Mouse (Mus musculus): ENCODE measurements around the gene Clnk. TPM values are rescaled to one million over a fixed set of nuclear protein-coding genes. Genes with fewer than 3 reads are reported as not detected.

Gene Clnk
- polyA plus RNA-seq, 1 experiment from 2014 or later = 0.32 TPM

GRCm38 (mm10) chr5:38786126-38786525 is 90.5 kb downstream of the Clnk start:
- ATAC-seq (ENCODE audit: insufficient read depth, low FRiP score) = no peak
- no peak overlapping the region for H3K4me3 ChIP-seq (replicated peaks; ENCODE audit: low read length)
- no peak overlapping the region for H3K4me2 ChIP-seq (ENCODE audit: low read depth, low read length)
- H3K9ac ChIP-seq (ENCODE audit: low read length) = no peak overlapping the region
- 83% methylated on average over 15 of the region's 15 CpGs for WGBS
- no peaks in the 10 kb centered on the region for H3K9me3 ChIP-seq (replicated peaks; ENCODE audit: control insufficient read depth, low read length)
- no peaks in the 10 kb centered on the region for H3K36me3 ChIP-seq (ENCODE audit: control insufficient read depth, insufficient read depth, low read length)
- H3K4me1 ChIP-seq (ENCODE audit: control insufficient read depth, insufficient read depth, low read length) = no peaks in the 10 kb centered on the region
- no peaks in the 10 kb centered on the region for H3K27me3 ChIP-seq (ENCODE audit: control insufficient read depth, insufficient read depth, low read length)
- H3K27ac ChIP-seq (ENCODE audit: low read length) = no peak overlapping the region

GRCm38 (mm10) chr5:38785686-38786085 is 90.9 kb downstream of the Clnk start:
- no peaks in the 10 kb centered on the region for H3K9me3 ChIP-seq (replicated peaks; ENCODE audit: control insufficient read depth, low read length)
- 87% methylated on average over 8 of the region's 8 CpGs for WGBS
- no peak overlapping the region for H3K27ac ChIP-seq (ENCODE audit: low read length)
- H3K27me3 ChIP-seq (ENCODE audit: control insufficient read depth, insufficient read depth, low read length) = no peaks in the 10 kb centered on the region
- H3K9ac ChIP-seq (ENCODE audit: low read length) = no peak overlapping the region
- ATAC-seq (ENCODE audit: insufficient read depth, low FRiP score) = no peak
- no peak overlapping the region for H3K4me3 ChIP-seq (replicated peaks; ENCODE audit: low read length)
- H3K36me3 ChIP-seq (ENCODE audit: control insufficient read depth, insufficient read depth, low read length) = no peaks in the 10 kb centered on the region
- H3K4me1 ChIP-seq (ENCODE audit: control insufficient read depth, insufficient read depth, low read length) = no peaks in the 10 kb centered on the region
- no peak overlapping the region for H3K4me2 ChIP-seq (ENCODE audit: low read depth, low read length)

- no peaks in the 10 kb centered on the region for H3K4me1 ChIP-seq (ENCODE audit: control insufficient read depth, insufficient read depth, low read length)
- no peak overlapping the region for H3K27ac ChIP-seq (ENCODE audit: low read length)
- ATAC-seq (ENCODE audit: insufficient read depth, low FRiP score) = no peak
- 19% methylated on average over 4 of the region's 4 CpGs for WGBS
- no peak overlapping the region for H3K4me3 ChIP-seq (replicated peaks; ENCODE audit: low read length)
- no peak overlapping the region for H3K9ac ChIP-seq (ENCODE audit: low read length)
- no peaks in the 10 kb centered on the region for H3K27me3 ChIP-seq (ENCODE audit: control insufficient read depth, insufficient read depth, low read length)
- H3K36me3 ChIP-seq (ENCODE audit: control insufficient read depth, insufficient read depth, low read length) = no peaks in the 10 kb centered on the region
- H3K9me3 ChIP-seq (replicated peaks; ENCODE audit: control insufficient read depth, low read length) = no peaks in the 10 kb centered on the region
- no peak overlapping the region for H3K4me2 ChIP-seq (ENCODE audit: low read depth, low read length)
Observed at GRCm38 (mm10) chr5:38781813-38782212, 94.8 kb downstream of the Clnk start.

- ATAC-seq (ENCODE audit: insufficient read depth, low FRiP score) = peak; percentile 11; the same call in 1 of the 2 replicates
- Histone ChIP-seq H3K27me3 (ENCODE audit: control insufficient read depth, insufficient read depth, low read length) (no peaks in the 10 kb centered on the region), H3K4me1 (ENCODE audit: control insufficient read depth, insufficient read depth, low read length) (no peaks in the 10 kb centered on the region), H3K27ac (ENCODE audit: low read length) (no peak overlapping the region), H3K4me3 (replicated peaks; ENCODE audit: low read length) (no peak overlapping the region), H3K9ac (ENCODE audit: low read length) (no peak overlapping the region), H3K9me3 (replicated peaks; ENCODE audit: control insufficient read depth, low read length) (no peaks in the 10 kb centered on the region), H3K36me3 (ENCODE audit: control insufficient read depth, insufficient read depth, low read length) (no peaks in the 10 kb centered on the region), H3K4me2 (ENCODE audit: low read depth, low read length) (no peak overlapping the region)
- WGBS = 39% methylated on average over 8 of the region's 8 CpGs
Observed at GRCm38 (mm10) chr5:38780631-38781030, 96.0 kb downstream of the Clnk start.

- no peak for ATAC-seq (ENCODE audit: insufficient read depth, low FRiP score)
Observed at GRCm38 (mm10) chr5:38780045-38780444, 96.6 kb downstream of the Clnk start.

GRCm38 (mm10) chr5:38775500-38775899 is 101.1 kb downstream of the Clnk start:
- no peaks in the 10 kb centered on the region for H3K36me3 ChIP-seq (ENCODE audit: control insufficient read depth, insufficient read depth, low read length)
- H3K27ac ChIP-seq (ENCODE audit: low read length) = no peak overlapping the region
- no peak for ATAC-seq (ENCODE audit: insufficient read depth, low FRiP score)
- no peak overlapping the region for H3K4me2 ChIP-seq (ENCODE audit: low read depth, low read length)
- H3K9me3 ChIP-seq (replicated peaks; ENCODE audit: control insufficient read depth, low read length) = no peaks in the 10 kb centered on the region
- H3K4me3 ChIP-seq (replicated peaks; ENCODE audit: low read length) = no peak overlapping the region
- no peak overlapping the region for H3K9ac ChIP-seq (ENCODE audit: low read length)
- H3K27me3 ChIP-seq (ENCODE audit: control insufficient read depth, insufficient read depth, low read length) = no peaks in the 10 kb centered on the region
- H3K4me1 ChIP-seq (ENCODE audit: control insufficient read depth, insufficient read depth, low read length) = no peaks in the 10 kb centered on the region
- whole genome bisulfite sequencing = 67% methylated on average over 10 of the region's 10 CpGs

More at GRCm38 (mm10) chr5:38780045-38780444, 96.6 kb downstream of the Clnk start:
- no peak overlapping the region for H3K27ac ChIP-seq (ENCODE audit: low read length)
- H3K4me3 ChIP-seq (replicated peaks; ENCODE audit: low read length) = no peak overlapping the region
- H3K9ac ChIP-seq (ENCODE audit: low read length) = no peak overlapping the region
- no peak overlapping the region for H3K4me2 ChIP-seq (ENCODE audit: low read depth, low read length)
- WGBS = 75% methylated on average over 3 of the region's 3 CpGs
- no peaks in the 10 kb centered on the region for H3K36me3 ChIP-seq (ENCODE audit: control insufficient read depth, insufficient read depth, low read length)
- no peaks in the 10 kb centered on the region for H3K9me3 ChIP-seq (replicated peaks; ENCODE audit: control insufficient read depth, low read length)
- H3K27me3 ChIP-seq (ENCODE audit: control insufficient read depth, insufficient read depth, low read length) = no peaks in the 10 kb centered on the region
- H3K4me1 ChIP-seq (ENCODE audit: control insufficient read depth, insufficient read depth, low read length) = no peaks in the 10 kb centered on the region

GRCm38 (mm10) chr5:38754950-38755349 is 121.7 kb downstream of the Clnk start:
- Histone ChIP-seq H3K4me3 (replicated peaks; ENCODE audit: low read length) (no peak overlapping the region), H3K27me3 (ENCODE audit: control insufficient read depth, insufficient read depth, low read length) (no peaks in the 10 kb centered on the region), H3K27ac (ENCODE audit: low read length) (no peak overlapping the region), H3K9ac (ENCODE audit: low read length) (no peak overlapping the region), H3K4me1 (ENCODE audit: control insufficient read depth, insufficient read depth, low read length) (no peaks in the 10 kb centered on the region), H3K4me2 (ENCODE audit: low read depth, low read length) (no peak overlapping the region), H3K36me3 (ENCODE audit: control insufficient read depth, insufficient read depth, low read length) (no peaks in the 10 kb centered on the region), H3K9me3 (replicated peaks; ENCODE audit: control insufficient read depth, low read length) (no peaks in the 10 kb centered on the region)
- WGBS = 13% methylated on average over 3 of the region's 3 CpGs
- ATAC-seq (ENCODE audit: insufficient read depth, low FRiP score) = no peak

GRCm38 (mm10) chr5:38752749-38753148 is 123.9 kb downstream of the Clnk start:
- no peaks in the 10 kb centered on the region for H3K36me3 ChIP-seq (ENCODE audit: control insufficient read depth, insufficient read depth, low read length)
- ATAC-seq (ENCODE audit: insufficient read depth, low FRiP score) = no peak
- WGBS = 21% methylated on average over 4 of the region's 4 CpGs
- no peaks in the 10 kb centered on the region for H3K27me3 ChIP-seq (ENCODE audit: control insufficient read depth, insufficient read depth, low read length)
- H3K4me1 ChIP-seq (ENCODE audit: control insufficient read depth, insufficient read depth, low read length) = no peaks in the 10 kb centered on the region
- H3K27ac ChIP-seq (ENCODE audit: low read length) = no peak overlapping the region
- H3K9ac ChIP-seq (ENCODE audit: low read length) = no peak overlapping the region
- no peak overlapping the region for H3K4me3 ChIP-seq (replicated peaks; ENCODE audit: low read length)
- H3K9me3 ChIP-seq (replicated peaks; ENCODE audit: control insufficient read depth, low read length) = no peaks in the 10 kb centered on the region
- H3K4me2 ChIP-seq (ENCODE audit: low read depth, low read length) = no peak overlapping the region

GRCm38 (mm10) chr5:38708940-38709581 is 167.6 kb downstream of the Clnk start:
- H3K4me1 ChIP-seq (ENCODE audit: control insufficient read depth, insufficient read depth, low read length) = no peaks in the 10 kb centered on the region
- 66% methylated on average over 11 of the region's 11 CpGs for WGBS
- no peaks in the 10 kb centered on the region for H3K9me3 ChIP-seq (replicated peaks; ENCODE audit: control insufficient read depth, low read length)
- no peak overlapping the region for H3K9ac ChIP-seq (ENCODE audit: low read length)
- H3K36me3 ChIP-seq (ENCODE audit: control insufficient read depth, insufficient read depth, low read length) = no peaks in the 10 kb centered on the region
- H3K4me3 ChIP-seq (replicated peaks; ENCODE audit: low read length) = no peak overlapping the region
- ATAC-seq (ENCODE audit: insufficient read depth, low FRiP score) = no peak
- H3K4me2 ChIP-seq (ENCODE audit: low read depth, low read length) = no peak overlapping the region
- no peaks in the 10 kb centered on the region for H3K27me3 ChIP-seq (ENCODE audit: control insufficient read depth, insufficient read depth, low read length)
- H3K27ac ChIP-seq (ENCODE audit: low read length) = no peak overlapping the region

Data from stomach, embryonic 16.5 days (tissue).